Mouse (Mus musculus): ENCODE measurements around the gene Dram2. TPM values are rescaled to one million over a fixed set of nuclear protein-coding genes. Genes with fewer than 3 reads are reported as not detected.
"Not testable (repeated sequence)": the region's sequence is repeated elsewhere in the genome, so short reads cannot be mapped to it uniquely, and the experiment has no call there.

The Dram2 gene
- polyA plus RNA-seq, 1 experiment from 2014 or later: 62.2 TPM

DNA sequence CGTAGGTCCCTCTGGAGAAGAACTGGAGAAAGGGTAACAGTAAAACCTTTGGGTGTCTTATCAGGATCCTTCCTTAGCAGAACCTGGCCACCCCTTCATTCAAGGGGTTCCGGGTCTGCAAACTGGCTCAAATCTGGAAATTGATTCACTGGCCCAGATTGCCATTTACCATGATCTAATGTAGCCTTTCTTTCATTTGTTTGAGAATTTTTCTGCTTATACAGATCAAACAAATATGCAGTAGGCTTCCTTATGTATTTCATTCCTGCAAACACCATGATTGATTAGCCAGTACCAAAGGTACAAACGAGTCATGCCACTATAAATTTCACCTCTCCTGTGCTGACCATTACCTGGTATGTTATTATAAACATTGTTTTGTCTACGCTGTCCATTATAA lies 46.0 kb downstream of the Dram2 start:
- DNase-seq (ENCODE audit: low spot score): peak; percentile 58
- WGBS: 86% methylated on average over 4 of the region's 4 CpGs
- H3K36me3 ChIP-seq (ENCODE audit: control insufficient read depth, insufficient read depth, low read length); H3K9ac ChIP-seq (ENCODE audit: low read length); H3K9me3 ChIP-seq (replicated peaks; ENCODE audit: control insufficient read depth, low read length); H3K4me1 ChIP-seq (ENCODE audit: control insufficient read depth, insufficient read depth, low read length); H3K27me3 ChIP-seq (replicated peaks; ENCODE audit: control insufficient read depth, insufficient read depth, low read length); H3K4me2 ChIP-seq (ENCODE audit: low read length); H3K4me3 ChIP-seq (ENCODE audit: low read depth, low read length); H3K27ac ChIP-seq (ENCODE audit: low read depth, low read length); ATAC-seq: not testable (repeated sequence)

DNA sequence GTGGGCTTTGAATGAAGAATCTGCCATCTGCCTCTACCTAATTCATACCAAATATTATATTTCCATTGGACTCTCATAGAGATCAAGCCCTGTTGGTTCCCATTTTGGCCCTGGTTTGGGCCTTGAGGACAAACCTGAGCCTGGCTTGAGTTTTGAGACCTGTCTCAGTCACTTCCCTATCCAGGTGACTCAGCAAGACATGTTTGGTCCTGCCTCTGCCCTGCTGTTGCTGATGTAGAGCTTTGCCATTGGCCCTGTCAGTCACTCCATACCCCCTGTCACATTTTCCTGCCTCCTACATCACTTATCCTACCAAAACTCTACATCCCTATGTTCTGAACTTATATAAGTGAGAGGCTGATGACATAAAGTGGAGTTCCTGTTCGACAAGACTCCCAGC lies 70.5 kb downstream of the Dram2 start:
- no peak for DNase-seq (ENCODE audit: low spot score)
- ATAC-seq: no peak
- Histone ChIP-seq H3K4me1 (ENCODE audit: control insufficient read depth, insufficient read depth, low read length) (no peaks in the 10 kb centered on the region), H3K36me3 (ENCODE audit: control insufficient read depth, insufficient read depth, low read length) (no peaks in the 10 kb centered on the region), H3K4me3 (ENCODE audit: low read depth, low read length) (no peak overlapping the region), H3K27ac (ENCODE audit: low read depth, low read length) (no peak overlapping the region), H3K4me2 (ENCODE audit: low read length) (no peak overlapping the region), H3K27me3 (replicated peaks; ENCODE audit: control insufficient read depth, insufficient read depth, low read length) (no peaks in the 10 kb centered on the region), H3K9ac (ENCODE audit: low read length) (no peak overlapping the region), H3K9me3 (replicated peaks; ENCODE audit: control insufficient read depth, low read length) (no peaks in the 10 kb centered on the region)
- WGBS: 90% methylated on average over 1 of the region's 1 CpGs

Other genes with a start within 250 kb of the Dram2 start
- gene Chil6, start 141.6 kb upstream of the Dram2 start, polyA plus RNA-seq (2014; fragmentation: Nextera tagmentation; extraction: Ambion mirVana): not detected in 2 replicates
- 0.42 and 0.56 TPM in 2 replicates for gene Dennd2d, start 65.4 kb upstream of the Dram2 start, polyA plus RNA-seq (2014; fragmentation: Nextera tagmentation; extraction: Ambion mirVana)
- gene Cept1, start within 50 bp of the Dram2 start, polyA plus RNA-seq (2014; fragmentation: Nextera tagmentation; extraction: Ambion mirVana): 44.1 and 54.8 TPM in 2 replicates
- 19.5 and 21.6 TPM in 2 replicates for gene Lrif1, start 137.2 kb downstream of the Dram2 start, polyA plus RNA-seq (2014; fragmentation: Nextera tagmentation; extraction: Ambion mirVana)
- gene Cd53, start 242.4 kb downstream of the Dram2 start, polyA plus RNA-seq (2014; fragmentation: Nextera tagmentation; extraction: Ambion mirVana): 4.4 TPM in 2 replicates

Measured in forebrain, embryonic 14.5 days (tissue).